Mouse (Mus musculus) MEL (cell line): Measurements from ENCODE around the gene Zfp513. TPM values are rescaled to one million over a fixed set of nuclear protein-coding genes. Genes with fewer than 3 reads are reported as not detected.
A peak's percentile ranks its signal among the peaks of the same experiment; 100 is the strongest.

Experiments used
- DNase-seq: peaks from one replicate; pipeline ENCODE4 v3.0.0; 2011; ENCODE audit warnings: low read depth, low spot score
- H3K27ac ChIP-seq: 2 replicates; pipeline ENCODE4 v1.5.1; 2012; ENCODE audit warnings: low read depth, mild to moderate bottlenecking, control low read depth, low read length, moderate library complexity; ENCODE audit not compliant: control insufficient read depth
- H3K27me3 ChIP-seq, 2 experiments: fragments of 150-350 bp in 1 of 2; sonication (generic) in 1 of 2; 2 replicates each; pipeline ENCODE4 v1.6.1; 2012; ENCODE audit warnings: low read length in 2 of 2, mild to moderate bottlenecking in 2 of 2, improper control_type of control experiment in 1 of 2, moderate library complexity in 1 of 2; ENCODE audit not compliant: insufficient read depth in 2 of 2, control insufficient read depth in 1 of 2
- H3K36me3 ChIP-seq, 2 experiments: 2 replicates each; pipeline ENCODE4 v1.6.1; 2012 to 2014; ENCODE audit warnings: low read length in 2 of 2, improper control_type of control experiment in 1 of 2, inconsistent platforms in 1 of 2, mild to moderate bottlenecking in 1 of 2; ENCODE audit not compliant: insufficient read depth in 2 of 2, control insufficient read depth in 1 of 2
- H3K4me1 ChIP-seq, 2 experiments: fragments of 150-350 bp in 1 of 2; sonication (generic) in 1 of 2; 2 replicates each; pipeline ENCODE4 v1.6.1; 2012; ENCODE audit warnings: low read length in 2 of 2, improper control_type of control experiment in 1 of 2, mild to moderate bottlenecking in 1 of 2; ENCODE audit not compliant: insufficient read depth in 2 of 2, control insufficient read depth in 1 of 2
- H3K4me3 ChIP-seq, 2 experiments: fragments of 150-350 bp in 1 of 2; sonication (generic) in 1 of 2; 2 replicates each; pipeline ENCODE4 v1.5.1; 2012; ENCODE audit warnings: low read depth in 2 of 2, low read length in 2 of 2, mild to moderate bottlenecking in 2 of 2, moderate library complexity in 2 of 2, control low read depth in 1 of 2, improper control_type of control experiment in 1 of 2; ENCODE audit not compliant: control insufficient read depth in 1 of 2, insufficient read depth in 1 of 2
- H3K79me2 ChIP-seq: 2 replicates; pipeline ENCODE4 v1.6.1; 2012; ENCODE audit warnings: mild to moderate bottlenecking, low read length, moderate library complexity; ENCODE audit not compliant: control insufficient read depth, poor library complexity, insufficient read depth
- H3K9ac ChIP-seq: 2 replicates; pipeline ENCODE4 v1.6.1; 2012; ENCODE audit warnings: low read depth, mild to moderate bottlenecking, control low read depth, low read length, moderate library complexity; ENCODE audit not compliant: control insufficient read depth, poor library complexity, severe bottlenecking
- H3K9me3 ChIP-seq: fragments of 150-350 bp; sonication (generic); replicated peaks from 2 replicates; pipeline ENCODE4 v1.6.1; 2012; ENCODE audit warnings: mild to moderate bottlenecking, low read length, improper control_type of control experiment, moderate library complexity; ENCODE audit not compliant: insufficient read depth
- CHD1 ChIP-seq: IDR thresholded peaks from 2 replicates; pipeline ENCODE4 v1.6.1; 2012; ENCODE audit warnings: low read depth, mild to moderate bottlenecking, inconsistent platforms, low read length, improper control_type of control experiment
- CHD2 ChIP-seq: IDR thresholded peaks from 2 replicates; pipeline ENCODE4 v1.6.1; 2011; ENCODE audit warnings: low read length, improper control_type of control experiment
- E2F4 ChIP-seq: IDR thresholded peaks from 2 replicates; pipeline ENCODE4 v1.6.1; 2011; ENCODE audit warnings: low read depth, low read length, improper control_type of control experiment, borderline replicate concordance
- GABPA ChIP-seq: IDR thresholded peaks from 2 replicates; pipeline ENCODE4 v1.6.1; 2012; ENCODE audit warnings: low read depth, mild to moderate bottlenecking, inconsistent platforms, low read length, improper control_type of control experiment, moderate library complexity
- GATA1 ChIP-seq: IDR thresholded peaks from 2 replicates; pipeline ENCODE4 v1.6.1; 2011; ENCODE audit warnings: low read depth, low read length, improper control_type of control experiment
- JUND ChIP-seq: IDR thresholded peaks from 2 replicates; pipeline ENCODE4 v1.6.1; 2011; ENCODE audit warnings: low read depth, mild to moderate bottlenecking, improper control_type of control experiment, low read length
- MXI1 ChIP-seq: IDR thresholded peaks from 2 replicates; pipeline ENCODE4 v1.6.1; 2011; ENCODE audit warnings: mild to moderate bottlenecking, low read depth, low read length, improper control_type of control experiment
- MYB ChIP-seq: IDR thresholded peaks from 2 replicates; pipeline ENCODE4 v1.6.1; 2011; ENCODE audit warnings: mild to moderate bottlenecking, low read depth, low read length, improper control_type of control experiment
- MYC ChIP-seq: IDR thresholded peaks from 2 replicates; pipeline ENCODE4 v1.6.1; 2011; ENCODE audit warnings: low read depth, mild to moderate bottlenecking, low read length, improper control_type of control experiment, moderate library complexity
- NELFE ChIP-seq: IDR thresholded peaks from 2 replicates; pipeline ENCODE4 v1.6.1; 2011; ENCODE audit warnings: low read depth, low read length, improper control_type of control experiment
- POLR2A ChIP-seq, 2 experiments: IDR thresholded peaks; 2 replicates each; pipeline ENCODE4 v1.6.1; 2011 to 2012; ENCODE audit warnings: low read length in 2 of 2, mild to moderate bottlenecking in 2 of 2, control low read depth in 1 of 2, improper control_type of control experiment in 1 of 2, low read depth in 1 of 2, moderate library complexity in 1 of 2; ENCODE audit not compliant: control insufficient read depth in 1 of 2, insufficient read depth in 1 of 2, poor library complexity in 1 of 2
- POLR2AphosphoS5 ChIP-seq: IDR thresholded peaks from 2 replicates; pipeline ENCODE4 v1.6.1; 2012; ENCODE audit warnings: low read depth, borderline replicate concordance, mild to moderate bottlenecking, inconsistent platforms, low read length, moderate library complexity, mixed read lengths
- SMC3 ChIP-seq: IDR thresholded peaks from 2 replicates; pipeline ENCODE4 v1.6.1; 2011; ENCODE audit warnings: low read depth, low read length, improper control_type of control experiment
- TBP ChIP-seq: IDR thresholded peaks from 2 replicates; pipeline ENCODE4 v1.8.0; 2011; ENCODE audit warnings: low read depth, low read length, improper control_type of control experiment
- USF1 ChIP-seq: IDR thresholded peaks from 2 replicates; pipeline ENCODE4 v1.6.1; 2014; ENCODE audit warnings: low read depth, mild to moderate bottlenecking, inconsistent platforms, low read length, improper control_type of control experiment, moderate library complexity
- ZC3H11A ChIP-seq: IDR thresholded peaks from 2 replicates; pipeline ENCODE4 v1.6.1; 2012; ENCODE audit warnings: low read depth, mild to moderate bottlenecking, inconsistent platforms, low read length, improper control_type of control experiment
- ZKSCAN1 ChIP-seq: IDR thresholded peaks from 2 replicates; pipeline ENCODE4 v1.6.1; 2012; ENCODE audit warnings: low read depth, mild to moderate bottlenecking, inconsistent platforms, low read length, improper control_type of control experiment, moderate library complexity
- ZMIZ1 ChIP-seq: IDR thresholded peaks from 2 replicates; pipeline ENCODE4 v1.6.1; 2012; ENCODE audit warnings: low read depth, mild to moderate bottlenecking, inconsistent platforms, low read length, improper control_type of control experiment, moderate library complexity
- ZNF384 ChIP-seq: IDR thresholded peaks from 2 replicates; pipeline ENCODE4 v1.6.1; 2012; ENCODE audit warnings: low read depth, mild to moderate bottlenecking, inconsistent platforms, low read length, improper control_type of control experiment
- polyA plus RNA-seq, 2 experiments: library from polyadenylated mRNA; stranded (reverse) in 1 of 2; unstranded in 1 of 2; fragments of >175 nt in 1 of 2; fragments of >200 nt in 1 of 2; gene quantifications; 2 replicates each; pipeline versions ENCODE4 v1.2.1 to v1.2.4; 2012; ENCODE audit warnings: low replicate concordance in 2 of 2, low read depth in 1 of 2; ENCODE audit not compliant: insufficient read length in 2 of 2, insufficient read depth in 1 of 2, missing spikeins in 1 of 2
- total RNA-seq: library from RNA; depleted of rRNA; stranded (reverse); fragments of 300-350 nt; gene quantifications from 2 replicates; pipeline ENCODE4 v1.2.3, GENCODE M21; 2012

Gene Zfp513
- total and polyA plus RNA-seq, 3 experiments, result 7.0 to 15.2 TPM; not detected in 1

DNA sequence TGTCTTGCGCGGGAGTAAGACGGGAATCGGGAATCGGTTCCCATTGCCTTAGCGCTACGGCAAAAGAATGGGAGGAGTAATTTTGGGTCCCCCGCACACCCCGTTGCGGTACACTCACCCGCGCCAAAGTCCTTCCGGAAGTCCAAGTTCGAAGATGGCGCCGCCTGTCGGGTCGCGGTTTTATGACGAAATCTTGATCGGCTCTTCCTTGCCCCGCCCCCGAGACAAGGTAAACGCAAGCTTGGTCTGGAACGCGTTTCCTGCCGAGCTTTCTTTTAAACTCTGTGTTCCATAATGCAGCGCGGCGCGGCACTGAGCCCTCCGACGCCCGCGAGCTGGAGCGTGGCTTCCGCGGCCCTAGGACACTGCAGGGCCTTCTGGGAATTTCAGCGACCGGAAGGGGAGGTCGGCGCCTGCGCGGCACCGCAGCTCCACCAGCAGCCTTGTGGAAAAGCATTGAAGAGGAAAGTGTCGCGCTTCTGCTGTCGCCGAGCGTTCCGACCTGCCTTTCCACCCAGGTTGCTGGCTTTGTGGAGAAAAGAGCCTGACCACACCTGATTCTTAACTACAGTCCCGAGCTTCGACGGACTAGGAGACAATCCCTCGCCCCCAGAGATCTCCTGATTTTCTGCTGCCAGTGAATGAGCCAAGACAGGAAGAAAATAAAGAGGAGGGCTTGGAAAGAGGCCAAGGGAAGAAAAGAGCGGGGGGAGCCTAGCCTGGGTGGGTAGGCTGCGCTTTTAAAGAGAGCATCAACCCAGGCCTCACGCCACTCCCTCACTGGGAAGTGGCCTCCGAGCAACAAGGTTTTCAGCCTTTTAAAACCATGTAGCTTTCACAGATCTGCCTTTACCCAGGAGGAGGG lies 22.1 kb downstream of the Zfp513 start, which contains the start of the genes Gm29609 and Gtf3c2 (continued):
- TF ChIP-seq CHD1 (peak; percentile 65; the same call in 1 of the 2 replicates), NELFE (peak; percentile 97), MYB (no peak), ZKSCAN1 (no peak), POLR2A (IDR thresholded peaks at IDR 0.05; ENCODE audit: control insufficient read depth in 1 of 2, insufficient read depth in 1 of 2, low read depth in 1 of 2, low read length in 2 of 2, poor library complexity in 1 of 2) (peak; percentile 72 to 99), POLR2AphosphoS5 (peak; percentile 76; the same call in 1 of the 2 replicates), MYC (peak; percentile 75), GABPA (no peak), ZC3H11A (no peak), MXI1 (peak; percentile 94), USF1 (peak; percentile 19; the same call in 1 of the 2 replicates), SMC3 (no peak), JUND (0 out of 2 replicates have a peak, but pooled peaks have one; percentile 7), GATA1 (no peak; the same call in 1 of the 2 replicates), ZMIZ1 (peak; percentile 88), CHD2 (no peak; the same call in 1 of the 2 replicates)

- Histone ChIP-seq H3K27ac (peak overlapping the region; percentile 96), H3K27me3 (no peaks in the 10 kb centered on the region), H3K79me2 (peaks cover 43% of the 10 kb centered on the region), H3K9me3 (no peaks in the 10 kb centered on the region), H3K4me3 (peak overlapping the region; percentile 67 to 85), H3K4me1 (peaks cover 17 to 19% of the 10 kb centered on the region in 2 experiments), H3K36me3 (peaks cover 12 to 33% of the 10 kb centered on the region in 2 experiments), H3K9ac (peak overlapping the region; percentile 83)
- peak; percentile 90 for DNase-seq
- TF ChIP-seq TBP (peak; percentile 71; the same call in 1 of the 2 replicates), SMC3 (no peak), POLR2A (IDR thresholded peaks at IDR 0.05; ENCODE audit: control insufficient read depth in 1 of 2, insufficient read depth in 1 of 2, low read depth in 1 of 2, low read length in 2 of 2, poor library complexity in 1 of 2) (peak; percentile 39 to 62; a peak in 2 of 4 replicates), POLR2AphosphoS5 (0 out of 2 replicates have a peak, but pooled peaks have one; percentile 60), E2F4 (peak; percentile 84), ZNF384 (no peak)
These were observed 22.8 kb downstream of the Zfp513 start for GRCm38 (mm10) chr5:31179301-31179765.
